ENCODE assay signal across 14 mouse cellular contexts in the genomic region with DNA sequence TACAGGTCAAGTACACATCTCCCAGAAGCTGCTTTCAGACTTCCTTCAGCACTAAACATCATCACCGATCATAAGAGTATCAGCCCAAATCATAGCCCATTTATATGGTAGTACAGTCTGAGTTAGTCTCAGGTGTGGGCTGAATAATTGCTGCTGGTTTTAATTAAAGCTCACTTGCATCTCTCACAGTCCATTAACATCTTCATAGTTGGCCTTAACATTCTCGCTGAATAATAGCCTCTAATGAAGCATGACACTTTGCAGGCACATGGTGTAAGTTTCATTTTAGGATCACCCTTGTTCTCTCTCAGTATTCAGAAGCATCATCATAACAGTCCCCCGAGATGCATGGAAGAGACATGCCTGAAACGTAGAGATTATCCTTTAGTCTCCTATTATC.
"Had no signal": no experiment of that assay in that cellular context is flagged by ENCODE, and none has a peak within 500 bp of the region (broad histone marks: within the 10 kb centered on the region; RNA-seq: fewer than 3 reads in every experiment).

No protein-coding gene starts in this region.

- ATAC-seq: midbrain, embryonic 16.5 days had no signal

- H3K27ac ChIP-seq: left cerebral cortex, adult 2 months; limb, embryonic 10.5 days; liver, embryonic 15.5 days; midbrain, embryonic 10.5 days; neural tube, embryonic 15.5 days had no signal

- DNase-seq: kidney, adult 8-10 months; kidney, postnatal 25 days; lung, embryonic 14.5 days; lung, postnatal 10 days; lung, postnatal 4 days; right cerebral cortex, postnatal 25 days; thymus, postnatal 36 days had no signal

- H3K9me3 ChIP-seq: limb, embryonic 10.5 days; liver, embryonic 15.5 days; midbrain, embryonic 10.5 days; neural tube, embryonic 15.5 days had no signal

- H3K9ac ChIP-seq: liver, embryonic 15.5 days; lung, embryonic 14.5 days; neural tube, embryonic 15.5 days had no signal

- H3K36me3 ChIP-seq: limb, embryonic 10.5 days; liver, embryonic 15.5 days; midbrain, embryonic 10.5 days; neural tube, embryonic 15.5 days had no signal

- H3K27me3 ChIP-seq: liver, embryonic 15.5 days; neural tube, embryonic 15.5 days had no signal

- H3K4me3 ChIP-seq: left cerebral cortex, adult 2 months; limb, embryonic 10.5 days; liver, embryonic 15.5 days; midbrain, embryonic 10.5 days; neural tube, embryonic 15.5 days had no signal

- H3K4me2 ChIP-seq: liver, embryonic 11.5 days; liver, embryonic 15.5 days; lung, embryonic 14.5 days; neural tube, embryonic 15.5 days had no signal

- H3K4me1 ChIP-seq: limb, embryonic 10.5 days; liver, embryonic 15.5 days; midbrain, embryonic 10.5 days had no signal
